Mouse (Mus musculus) liver, postnatal 0 days (tissue): ENCODE results near the gene Ldb3.

Source experiments
- CTCF ChIP-seq: sonication (generic); IDR thresholded peaks from 2 replicates; pipeline ENCODE4 v1.5.1; 2016; ENCODE audit warnings: antibody characterized with exemption, low read depth
- EP300 ChIP-seq: IDR thresholded peaks from 2 replicates; pipeline ENCODE4 v1.6.1; 2016; ENCODE audit warnings: antibody characterized with exemption, low read depth, mild to moderate bottlenecking

DNA sequence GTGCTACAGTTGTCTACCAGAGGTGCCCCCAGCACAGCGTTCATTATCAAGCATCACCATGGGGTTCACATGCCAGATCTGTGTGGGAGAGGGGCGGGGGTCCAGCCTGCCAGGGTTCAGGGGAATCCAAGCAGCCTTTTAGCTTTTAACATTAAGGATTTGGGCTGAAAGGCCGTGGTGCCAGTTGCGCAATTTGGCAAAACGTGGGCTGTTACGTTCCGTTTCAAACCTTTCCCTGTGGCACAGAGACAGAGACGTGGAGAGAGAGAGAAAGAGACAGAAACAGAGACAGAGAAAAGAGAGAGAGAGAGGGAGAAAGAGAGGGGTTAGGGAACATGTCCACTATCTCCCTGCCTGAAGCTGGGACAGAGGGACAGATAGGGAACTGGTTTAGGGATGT lies 26.8 kb downstream of the Ldb3 start:
- TF ChIP-seq CTCF (no peak), EP300 (no peak)
